Mouse (Mus musculus) cerebellum, postnatal 10 days (tissue): ENCODE measurements around the gene Tmeff2.
A peak's percentile ranks its signal among the peaks of the same experiment; 100 is the strongest.

Source experiments
- DNase-seq, 2 experiments: peaks; one replicate each; pipeline ENCODE4 v3.0.0; 2021; ENCODE audit warnings: mixed read lengths in 2 of 2

Tmeff2 gene

GRCm38 (mm10) chr1:51216292-51217050, 316.0 kb downstream of the Tmeff2 start:
- DNase-seq, result peak; percentile 64 to 74

GRCm38 (mm10) chr1:51217227-51217626, 316.8 kb downstream of the Tmeff2 start:
- no peak for DNase-seq

GRCm38 (mm10) chr1:51225156-51225555, 324.7 kb downstream of the Tmeff2 start:
- peak in 1 of 2 experiments; percentile 6 for DNase-seq
